Mouse (Mus musculus) spleen, postnatal 36 days (tissue): ENCODE results near the gene Phrf1.

ENCODE experiments used
- DNase-seq, 2 experiments: peaks; one replicate each; pipeline ENCODE4 v3.0.0; 2022; ENCODE audit warnings: low spot score in 2 of 2, mixed read lengths in 1 of 2

The Phrf1 gene

DNA sequence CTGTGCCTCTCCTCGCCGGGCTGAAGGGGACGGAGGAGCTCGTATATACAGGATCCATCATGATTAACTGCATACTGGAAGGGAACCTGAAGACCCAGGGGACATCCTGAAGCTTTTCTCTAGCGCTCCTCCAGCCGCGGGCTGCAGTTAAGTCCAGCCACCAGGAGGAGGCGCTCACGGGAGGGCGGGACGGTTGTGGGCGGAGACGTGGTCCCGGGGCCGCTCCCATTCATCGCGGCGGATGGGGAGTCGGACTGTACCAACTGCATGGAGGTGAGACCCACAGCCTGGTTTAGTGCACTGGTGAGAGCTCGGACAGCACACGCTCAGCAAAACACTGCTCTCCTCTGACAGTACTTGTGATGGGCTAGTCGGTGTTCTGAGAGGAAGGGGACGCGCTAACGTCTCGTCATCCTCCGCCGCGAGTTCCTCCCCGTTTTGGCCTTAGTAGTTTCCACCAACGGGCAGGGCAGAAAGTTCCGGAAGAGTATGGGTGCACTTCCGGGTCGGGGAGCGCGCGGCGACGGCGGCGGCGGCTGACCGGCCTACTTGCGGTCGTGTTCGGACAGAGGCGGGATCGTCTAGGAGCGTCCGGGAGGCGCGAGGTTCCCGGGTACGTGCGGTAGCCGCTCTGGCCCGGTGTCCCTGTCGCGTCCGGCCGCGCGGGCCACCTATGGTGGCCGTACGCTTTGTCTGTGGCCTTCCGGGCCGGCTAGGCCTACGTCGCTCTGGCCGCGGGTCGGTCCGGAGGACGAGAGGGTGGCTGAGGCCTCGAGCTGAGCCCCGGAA is at the start of gene Phrf1:
TSS of gene Phrf1 (plus strand) at position 506 of the 789 bp plus-strand sequence.
- DNase-seq: peak; percentile 83 to 85

DNA sequence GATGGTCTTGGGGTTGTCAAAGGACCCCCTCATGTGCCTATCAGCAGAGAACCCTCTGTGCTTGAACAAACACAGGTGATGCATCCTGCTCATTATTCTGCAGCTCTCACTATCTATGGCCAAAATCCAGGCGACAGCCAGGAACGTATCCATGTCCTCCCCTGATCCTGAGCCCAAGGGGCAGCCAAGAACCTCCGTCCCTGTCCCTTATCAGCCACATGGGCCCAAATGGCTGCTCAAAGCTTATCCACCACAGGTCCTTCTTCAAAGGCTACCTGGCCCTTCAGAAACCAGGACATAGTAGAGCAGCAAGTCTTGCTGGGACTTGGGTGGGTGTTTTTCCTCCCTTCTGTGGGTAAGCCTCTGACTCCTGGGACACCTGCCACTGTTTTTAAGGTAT is 40.4 kb upstream of the Phrf1 start:
- no peak for DNase-seq

DNA sequence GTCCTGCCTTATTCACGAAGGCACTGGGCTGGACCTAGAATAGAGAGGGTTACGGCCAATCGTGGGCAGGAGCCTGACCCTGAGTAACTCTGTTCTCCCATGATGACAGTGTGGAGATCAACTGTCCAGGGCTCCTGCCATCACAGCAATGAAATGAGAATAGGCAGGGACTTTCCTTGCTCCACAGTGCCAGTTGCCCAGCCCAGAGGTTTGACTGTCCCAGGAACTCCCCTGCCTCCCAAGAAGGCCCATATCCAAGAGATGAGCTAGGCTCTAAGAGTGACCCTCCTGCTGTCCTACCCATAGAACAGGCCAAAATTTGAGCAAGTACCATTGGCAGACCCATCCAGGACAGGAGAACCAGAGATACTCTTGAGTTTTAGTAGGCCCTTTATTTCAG is 39.9 kb upstream of the Phrf1 start:
- DNase-seq: no peak

DNA sequence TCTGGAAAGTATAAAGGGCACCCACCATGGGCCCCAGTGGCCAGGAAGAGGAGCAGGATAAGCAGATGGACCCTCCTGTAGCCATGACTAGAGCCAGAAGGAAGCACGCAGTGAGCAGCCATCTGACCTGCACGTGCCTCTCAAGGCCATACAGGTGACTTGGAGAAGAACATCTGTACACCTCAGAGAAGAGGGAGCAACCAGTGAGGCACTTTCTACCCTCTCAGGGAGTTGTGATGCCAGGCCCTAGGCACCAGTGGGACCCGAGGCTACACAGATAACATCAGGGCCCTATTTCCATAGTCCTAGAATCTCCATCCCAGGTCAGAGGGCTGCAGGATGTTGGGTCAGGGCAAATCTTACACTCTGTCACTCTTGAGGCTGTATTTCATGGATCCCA is 38.4 kb upstream of the Phrf1 start:
- DNase-seq: no peak

DNA sequence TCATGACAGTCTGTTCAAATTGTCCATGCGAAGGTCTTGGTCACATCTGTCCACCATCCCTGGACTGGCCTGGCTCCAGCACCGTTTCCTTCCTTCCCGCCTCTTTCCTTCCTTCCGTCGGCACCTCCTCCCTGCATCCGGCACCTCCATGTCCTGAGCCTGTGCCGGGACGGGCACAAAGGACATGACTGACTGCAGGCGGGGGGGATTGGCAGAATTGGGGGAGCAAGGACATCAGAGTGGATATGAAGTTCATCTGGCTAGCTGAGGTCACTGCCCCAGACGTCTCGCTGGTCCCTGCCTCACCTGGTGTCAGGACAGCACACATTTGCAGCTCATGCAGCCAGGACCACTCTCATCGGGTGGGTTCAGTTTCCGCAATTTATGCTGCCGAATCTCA is 37.5 kb upstream of the Phrf1 start:
- no peak for DNase-seq

DNA sequence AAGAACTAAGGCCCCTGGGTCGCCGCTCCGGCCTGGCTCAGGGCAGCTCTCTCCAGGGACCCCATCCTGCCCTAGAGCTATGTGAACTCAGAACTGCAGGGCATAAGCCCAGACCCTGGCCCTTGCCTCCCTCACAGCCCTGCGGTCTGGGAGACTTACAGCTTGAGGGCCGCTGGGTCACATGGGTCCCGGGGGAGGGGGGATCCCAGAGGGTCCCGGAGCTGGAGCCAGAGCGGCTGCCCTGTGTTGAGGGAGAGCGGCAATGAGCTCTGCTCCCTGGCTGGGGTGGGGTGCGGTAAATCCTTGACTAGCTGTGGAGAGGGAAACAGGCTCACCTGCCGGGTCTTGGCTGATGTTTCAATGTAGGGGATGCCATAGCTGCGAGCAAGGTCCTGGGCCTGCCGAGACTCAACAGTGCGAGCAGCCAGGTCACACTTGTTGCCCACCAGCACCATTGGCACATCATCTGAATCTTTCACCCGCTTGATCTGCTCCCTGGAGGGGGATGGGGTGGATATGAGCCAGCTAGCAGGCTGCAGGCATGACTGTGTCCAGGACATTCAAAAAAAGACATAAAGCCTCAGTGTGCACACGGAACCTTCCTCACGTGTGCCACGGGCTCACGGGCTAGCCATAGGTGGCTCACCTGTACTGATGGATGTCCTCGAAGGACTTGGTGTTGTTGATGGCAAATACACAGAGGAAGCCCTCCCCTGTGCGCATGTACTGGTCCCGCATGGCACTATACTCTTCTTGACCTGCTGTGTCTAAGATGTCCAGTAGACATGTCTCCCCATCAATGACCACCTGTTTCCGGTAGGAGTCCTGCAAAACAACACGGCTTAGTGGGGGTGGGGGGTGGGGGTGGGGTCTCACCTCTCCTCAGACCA is 36.5 kb upstream of the Phrf1 start:
- DNase-seq: no peak

DNA sequence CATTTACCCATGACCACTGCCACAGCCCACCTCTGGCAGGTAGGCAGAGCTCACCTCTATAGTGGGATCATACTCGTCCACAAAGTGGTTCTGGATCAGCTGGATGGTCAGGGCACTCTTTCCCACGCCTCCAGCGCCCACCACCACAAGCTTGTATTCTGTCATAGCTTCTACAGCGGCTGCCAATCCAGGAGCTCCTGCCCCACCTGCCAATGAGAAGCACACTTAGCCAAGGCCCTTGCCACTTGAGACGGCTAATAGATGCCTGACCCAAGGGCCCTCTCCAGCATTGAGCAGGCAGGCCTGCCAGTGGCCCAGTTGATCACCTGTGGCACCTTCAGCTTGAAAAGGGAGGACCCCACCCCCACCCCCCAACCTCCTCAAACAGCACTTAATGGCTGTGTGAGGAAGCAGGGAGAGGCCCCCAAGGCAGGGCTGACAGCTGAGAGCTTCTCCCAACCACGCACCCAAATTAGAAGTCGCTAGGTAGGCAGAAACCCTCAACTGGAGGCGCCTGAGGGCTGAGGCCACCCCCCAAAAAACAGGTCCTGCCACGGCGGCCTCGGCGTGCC is 35.7 kb upstream of the Phrf1 start:
- DNase-seq: no peak

DNA sequence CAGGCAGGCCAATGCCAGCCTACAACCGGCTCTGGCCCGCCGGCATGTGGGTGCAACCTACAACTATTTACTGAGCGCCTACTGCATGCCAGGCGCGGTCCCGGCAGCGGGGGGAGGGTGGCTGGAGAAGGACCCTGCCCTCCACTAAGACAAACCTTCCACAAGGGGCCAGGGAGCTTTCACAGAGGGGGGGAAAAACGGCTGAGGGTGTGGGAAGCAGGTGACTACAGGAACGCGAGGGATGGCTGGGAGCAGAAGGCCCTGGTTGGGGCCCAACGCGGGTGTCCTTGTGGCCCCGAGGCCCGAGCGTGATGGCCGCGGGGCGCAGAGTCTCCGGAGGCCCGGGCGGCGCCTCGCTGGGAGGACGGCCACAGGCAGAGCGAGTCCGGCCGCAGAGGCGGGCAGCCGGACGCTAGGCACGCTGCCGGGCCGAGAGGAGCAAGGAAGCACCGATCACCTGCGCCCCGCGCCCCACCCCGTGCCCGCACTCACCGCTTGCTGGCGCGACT is 35.2 kb upstream of the Phrf1 start:
- peak in 1 of 2 experiments; percentile 31 for DNase-seq

DNA sequence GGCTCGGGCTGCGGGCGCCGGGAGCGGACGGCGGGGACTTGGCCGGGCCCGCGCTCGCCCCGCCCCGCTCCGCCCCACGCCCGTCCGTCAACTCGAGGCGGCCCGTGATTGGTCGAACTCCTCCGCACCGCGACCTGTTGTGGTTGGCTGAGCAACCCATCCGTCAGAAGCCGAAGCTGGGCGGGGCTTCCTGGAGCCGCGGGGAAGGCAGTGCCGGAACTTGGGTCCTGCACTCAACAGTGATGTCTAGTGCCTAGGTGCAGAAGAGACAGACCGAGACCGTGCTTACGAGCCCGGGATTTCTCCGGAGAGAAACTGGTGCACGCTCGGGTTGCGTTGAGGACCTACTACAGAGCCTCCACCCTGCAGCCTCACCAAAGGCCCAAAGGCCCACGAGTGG is 34.6 kb upstream of the Phrf1 start, which contains the start of the genes Hras and Lrrc56:
TSS of gene Hras (minus strand) at position 58 of the 400 bp plus-strand sequence.
TSS of gene Lrrc56 (plus strand) at position 210 of the 400 bp plus-strand sequence.
- DNase-seq: peak; percentile 98 to 99

DNA sequence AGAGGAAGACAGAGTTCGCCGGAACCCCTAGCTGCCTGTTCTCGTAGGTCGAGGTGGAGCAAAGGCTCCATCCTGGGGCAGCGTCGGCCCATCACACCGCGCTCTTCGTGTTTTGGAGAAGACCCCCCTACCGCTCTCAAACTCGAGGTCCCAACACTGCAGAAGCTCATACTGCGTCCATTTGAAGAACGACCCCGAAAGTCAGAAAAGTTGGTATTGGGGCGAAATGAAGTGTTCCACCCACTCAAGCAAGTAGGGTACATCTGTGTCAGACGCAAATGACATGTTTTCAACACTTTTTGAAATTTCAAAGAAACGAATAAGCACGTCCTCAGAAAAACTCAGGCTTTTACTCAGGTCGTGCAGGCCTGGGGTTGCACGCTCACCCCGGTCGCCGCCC is 34.2 kb upstream of the Phrf1 start:
- DNase-seq: no peak

DNA sequence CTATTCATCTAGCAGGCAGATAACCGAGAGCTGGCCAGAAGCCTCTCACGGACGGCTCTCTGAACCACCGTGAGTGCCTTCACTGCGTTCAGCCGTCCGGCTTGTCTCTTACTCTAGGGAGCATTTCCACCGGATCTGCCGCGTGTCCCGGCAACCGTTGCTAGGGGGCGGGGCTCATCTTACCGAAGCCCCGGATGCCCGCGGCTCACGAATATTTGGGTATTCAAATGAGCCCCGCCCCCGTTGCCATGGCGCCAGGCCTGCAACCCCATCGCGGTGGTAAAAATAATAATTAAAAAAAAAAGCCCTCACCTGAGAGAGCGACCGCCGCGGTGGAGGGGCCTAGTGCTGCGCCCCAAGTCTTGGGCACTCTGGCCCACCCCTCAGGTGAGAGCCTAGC is 33.8 kb upstream of the Phrf1 start:
- DNase-seq: peak; percentile 95 to 97

DNA sequence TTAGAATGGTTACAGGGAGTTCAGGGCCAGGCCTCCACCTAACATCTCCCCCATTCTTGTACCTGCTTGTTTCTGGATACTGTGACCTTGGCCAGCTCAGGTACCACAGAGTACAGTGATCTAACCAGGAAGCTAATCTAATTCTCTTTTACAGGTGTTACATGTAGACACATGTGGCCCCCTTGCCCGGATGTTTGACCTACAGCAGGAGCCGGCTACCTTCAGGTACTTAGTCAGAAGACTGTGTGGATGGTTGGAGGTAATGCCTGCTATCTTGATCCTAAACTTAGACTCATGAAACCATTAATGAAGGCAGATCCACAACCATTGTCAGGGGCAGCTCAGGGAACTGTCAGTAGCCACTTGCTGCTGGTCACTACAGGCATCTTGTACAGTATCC is 32.8 kb upstream of the Phrf1 start:
- no peak for DNase-seq

DNA sequence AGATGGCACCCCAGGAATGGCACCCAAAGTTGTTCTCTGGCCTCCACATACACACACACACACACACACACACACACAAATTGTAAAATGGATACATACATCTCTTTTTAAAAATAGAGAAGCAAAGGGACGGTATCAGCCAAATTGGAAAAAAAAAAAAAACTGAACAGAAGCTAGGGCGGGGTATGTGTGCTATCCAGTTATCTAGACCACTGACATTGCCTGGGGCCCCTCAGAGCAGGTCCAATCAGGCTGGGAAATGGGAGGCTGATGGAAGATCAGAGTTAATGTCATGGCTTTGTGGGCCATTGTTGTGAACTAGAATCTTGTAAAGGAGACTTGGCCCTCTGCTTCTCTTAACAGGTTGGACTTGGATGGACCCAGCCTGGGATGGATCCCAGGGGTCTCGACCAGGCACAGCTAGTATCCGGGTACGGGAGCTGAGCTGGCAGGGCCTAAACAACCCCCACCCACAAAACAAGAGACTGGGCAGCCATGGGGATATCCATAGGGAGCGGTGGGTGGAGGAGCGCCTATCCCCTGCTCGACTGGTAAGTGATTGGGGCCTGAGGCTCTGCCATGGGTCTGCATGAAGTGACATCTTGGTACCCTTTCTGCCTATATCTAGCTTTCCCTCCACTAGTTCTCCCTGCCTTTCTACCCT is 31.8 kb upstream of the Phrf1 start:
- DNase-seq: no peak

DNA sequence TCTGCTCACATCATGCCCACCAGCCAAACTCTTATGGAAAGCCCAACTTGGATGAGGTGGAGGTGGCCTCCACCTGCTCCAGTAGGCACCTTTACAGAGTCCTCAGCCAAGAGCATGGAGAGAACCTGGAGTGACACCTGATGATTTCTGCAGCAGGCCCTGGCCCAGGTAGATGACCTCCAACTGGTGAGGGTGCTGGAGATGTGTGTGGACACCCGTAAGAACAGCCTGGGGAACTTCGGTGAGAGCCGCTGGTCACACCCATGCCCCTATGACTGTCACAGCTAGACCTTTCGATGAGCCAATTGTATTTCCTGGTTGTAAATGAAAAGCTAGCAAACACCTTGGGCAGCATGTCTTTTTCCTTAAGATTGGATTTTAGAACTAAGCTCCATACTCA is 30.5 kb upstream of the Phrf1 start:
- no peak for DNase-seq

DNA sequence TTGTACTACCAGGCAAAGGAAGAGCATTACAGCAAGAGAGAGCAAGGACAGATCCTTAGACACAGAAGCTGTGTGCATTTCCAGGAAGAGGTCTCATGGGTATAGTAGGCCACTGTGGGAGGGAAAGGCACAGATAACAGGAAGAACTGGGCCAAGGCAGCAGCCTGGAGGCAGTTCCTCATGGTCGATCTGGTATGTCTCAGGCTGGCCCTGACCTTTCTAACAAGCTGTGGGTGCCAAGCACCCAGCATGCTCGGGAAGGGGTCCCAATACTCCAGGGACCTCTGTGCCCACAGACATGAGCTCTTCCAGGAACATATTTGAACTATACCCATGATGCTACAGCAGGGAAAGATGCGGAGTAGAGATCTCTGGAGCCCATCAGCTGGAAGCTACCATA is 24.0 kb upstream of the Phrf1 start:
- DNase-seq: no peak

DNA sequence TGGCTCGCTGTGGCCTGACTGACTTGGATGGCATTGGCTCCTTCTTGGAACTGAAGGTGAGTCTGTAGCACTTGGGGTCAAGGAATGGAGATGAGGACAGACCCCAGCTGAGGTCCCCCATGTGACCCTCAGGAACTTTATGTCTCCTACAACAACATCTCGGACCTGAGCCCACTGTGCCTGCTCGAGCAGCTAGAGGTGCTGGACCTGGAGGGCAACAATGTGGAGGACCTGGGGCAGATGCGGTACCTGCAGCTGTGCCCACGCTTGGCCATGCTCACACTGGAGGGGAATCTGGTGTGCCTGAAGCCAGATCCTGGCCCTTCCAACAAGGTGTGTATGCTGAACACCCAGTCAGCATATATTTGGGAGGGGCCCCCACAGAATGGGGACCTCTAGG is 23.1 kb upstream of the Phrf1 start:
- DNase-seq: no peak

DNA sequence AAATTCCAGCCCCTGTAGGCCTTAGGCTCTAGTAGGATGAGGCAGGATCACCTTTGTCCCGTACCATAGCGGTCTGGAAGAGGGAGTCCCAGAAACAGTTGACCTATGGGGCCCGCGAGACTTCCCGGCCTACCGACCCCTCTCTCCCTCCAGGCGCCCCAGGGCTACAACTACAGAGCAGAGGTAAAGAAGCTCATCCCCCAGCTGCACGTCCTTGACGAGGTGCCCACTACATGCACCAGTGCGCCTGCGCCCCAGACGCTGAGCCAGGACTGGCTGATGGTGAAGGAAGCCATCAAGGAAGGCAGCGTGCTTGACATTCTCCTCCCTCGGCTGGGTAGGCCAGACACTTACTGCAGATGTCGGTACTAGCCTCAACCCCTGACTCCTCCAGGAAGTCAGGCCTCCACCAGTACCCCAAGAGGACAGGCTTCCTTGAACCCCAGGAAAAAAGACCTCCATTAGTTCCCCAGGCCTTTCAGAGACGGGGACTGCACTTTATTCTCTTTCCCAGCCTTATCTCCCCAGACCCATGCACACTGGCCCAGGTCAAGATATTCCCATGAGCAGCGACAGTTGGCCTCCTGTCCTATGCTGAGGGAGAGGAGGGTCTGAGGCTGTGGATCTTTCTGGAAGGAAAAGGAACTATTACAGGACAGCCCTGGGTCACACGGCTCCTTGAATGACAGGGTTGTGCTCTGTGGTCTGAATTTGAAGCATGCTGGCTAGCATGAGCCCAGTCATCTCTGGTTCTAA is 22.2 kb upstream of the Phrf1 start:
- DNase-seq: no peak

DNA sequence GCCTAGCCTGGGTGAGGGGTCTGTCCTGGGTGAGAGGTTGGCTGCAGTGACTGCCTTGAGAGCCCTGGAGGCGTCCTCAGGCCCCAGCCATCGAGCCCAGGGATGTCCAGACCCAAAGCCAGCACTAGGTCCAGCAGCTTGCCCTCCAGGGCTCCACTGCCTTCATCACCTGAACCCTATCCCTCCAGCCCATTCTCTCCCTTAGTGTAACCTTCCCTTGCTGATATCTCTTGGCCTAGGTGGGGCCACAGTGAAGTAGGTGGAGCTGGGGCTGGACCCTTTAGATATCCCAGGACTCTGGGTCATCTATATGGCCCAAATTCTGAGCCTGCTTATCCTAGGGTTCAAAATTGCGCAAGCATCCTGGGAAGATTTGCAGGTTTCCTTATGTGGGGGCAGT is 19.1 kb upstream of the Phrf1 start:
- peak; percentile 33 to 64 for DNase-seq

DNA sequence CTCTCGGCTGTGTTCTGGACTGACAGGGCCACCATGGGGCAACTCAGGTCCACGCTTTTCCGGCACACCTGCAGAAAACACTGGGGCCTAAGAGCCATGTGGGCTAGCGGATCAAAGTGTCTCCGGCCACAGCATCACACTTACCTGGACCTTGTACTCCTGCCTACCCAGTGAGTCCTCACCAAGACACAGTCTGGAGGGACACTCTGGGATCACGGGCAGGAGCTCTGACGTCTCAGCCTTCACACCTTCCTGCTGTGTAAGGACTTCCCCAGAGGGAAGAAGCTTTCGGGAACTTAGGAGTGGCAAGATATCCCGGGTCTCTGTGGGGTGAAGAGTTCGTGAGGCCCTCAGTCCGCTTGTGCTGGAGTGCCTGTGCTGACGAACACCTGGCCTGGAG is 18.4 kb upstream of the Phrf1 start:
- DNase-seq: no peak

DNA sequence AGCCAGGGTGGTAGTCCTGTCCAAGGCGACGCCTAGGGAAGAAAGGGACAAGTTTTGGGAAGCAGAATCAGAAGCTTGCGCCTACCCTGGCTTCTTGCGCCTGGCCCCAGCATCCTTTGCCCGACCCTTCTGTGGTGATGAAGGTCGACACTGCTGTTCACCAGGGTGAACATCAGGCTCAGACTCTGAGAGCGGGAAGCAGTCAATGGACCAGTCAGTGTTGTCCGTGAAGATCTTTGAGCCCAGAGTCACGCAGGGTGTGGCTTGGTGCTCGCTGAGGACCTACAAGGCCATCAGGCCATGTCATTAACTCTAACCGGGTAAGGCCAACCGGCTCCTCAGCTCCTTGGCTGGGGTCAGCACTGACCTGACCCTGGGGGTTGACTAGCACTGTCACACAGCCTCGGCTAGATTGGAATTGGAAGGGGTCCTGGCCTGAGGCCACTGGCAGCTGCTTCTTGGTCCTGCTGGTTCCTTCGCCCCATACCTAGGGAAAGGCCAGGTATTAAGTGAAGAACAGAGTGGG is 17.9 kb upstream of the Phrf1 start:
- no peak for DNase-seq

DNA sequence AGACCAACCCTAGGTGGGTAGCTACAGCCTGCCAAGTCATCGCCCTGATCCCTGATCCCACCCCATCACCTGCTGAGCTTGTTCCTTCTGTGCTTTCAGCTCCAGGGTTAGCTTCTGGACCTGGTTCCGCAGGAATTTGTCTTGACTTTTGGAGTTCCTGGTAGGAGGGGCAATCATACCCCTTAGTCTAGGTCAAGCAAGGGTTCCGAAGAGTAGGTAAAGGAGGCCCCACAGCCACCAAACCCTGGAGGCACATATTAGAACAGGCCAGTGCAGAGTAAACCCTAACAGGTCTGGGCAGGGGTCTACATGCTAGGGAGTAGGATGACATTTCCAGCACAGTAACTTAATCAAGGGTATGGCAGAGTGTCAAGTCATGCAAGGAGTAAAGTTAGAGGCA is 15.5 kb upstream of the Phrf1 start:
- DNase-seq: no peak
